Mouse (Mus musculus) kidney, postnatal 25 days (tissue): Measurements from ENCODE around the gene Klf9.
A peak's percentile ranks its signal among the peaks of the same experiment; 100 is the strongest.
"Not testable (repeated sequence)": the region's sequence is repeated elsewhere in the genome, so short reads cannot be mapped to it uniquely, and the experiment has no call there.

Source experiments
- DNase-seq, 2 experiments: peaks; one replicate each; pipeline ENCODE4 v3.0.0; 2021; ENCODE audit warnings: mixed read lengths in 2 of 2

Klf9 gene

GRCm38 (mm10) chr19:23141391-23142281 lies 610 bp downstream of the Klf9 start:
- peak; percentile 86 to 88 for DNase-seq

- DNase-seq: peak; percentile 70 to 80
Measured at GRCm38 (mm10) chr19:23142427-23143073, 1.5 kb downstream of the Klf9 start.

GRCm38 (mm10) chr19:23143074-23143445 lies 2.0 kb downstream of the Klf9 start:
- DNase-seq: no peak

DNA sequence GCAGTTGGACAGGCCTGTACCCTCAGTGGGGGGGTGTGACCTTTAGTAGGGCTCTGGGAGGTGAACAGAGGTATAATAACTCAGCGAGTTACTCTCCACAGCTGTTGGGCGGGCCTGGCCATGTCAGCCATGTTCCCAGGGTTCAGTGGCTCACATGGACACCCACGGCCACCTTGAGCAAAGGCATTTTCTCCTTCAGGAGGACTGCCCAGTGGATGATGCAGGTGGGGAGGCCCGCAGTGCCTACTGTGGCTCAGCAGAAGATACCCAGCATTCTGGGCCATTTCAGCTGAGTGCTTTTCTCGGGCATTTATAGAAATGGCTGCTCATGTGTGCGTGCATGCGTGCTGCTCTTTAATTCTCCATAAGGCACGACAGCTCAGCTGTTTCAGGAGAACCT lies 2.5 kb downstream of the Klf9 start:
- peak; percentile 73 to 90 for DNase-seq

DNA sequence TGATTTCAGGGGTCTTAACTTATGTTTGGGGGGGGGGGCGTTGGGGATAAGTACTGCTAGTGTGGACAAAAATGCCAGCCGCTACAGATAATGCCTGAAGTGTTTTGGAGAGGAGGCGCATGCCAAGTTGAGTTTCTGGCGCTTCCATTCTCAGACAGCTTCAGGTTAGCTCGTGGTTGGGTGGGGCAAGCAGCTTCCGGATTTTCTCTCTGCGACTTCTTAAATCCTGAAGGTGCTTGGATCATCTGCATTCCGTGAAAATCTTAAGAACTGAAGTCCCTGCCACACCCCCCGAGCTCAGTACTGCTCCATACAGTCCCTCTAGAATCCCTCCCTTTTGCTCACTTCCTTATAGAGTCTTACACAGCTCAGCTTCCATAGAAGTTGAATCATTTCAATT lies 3.0 kb downstream of the Klf9 start:
- peak in 1 of 2 experiments; percentile 44 for DNase-seq

DNA sequence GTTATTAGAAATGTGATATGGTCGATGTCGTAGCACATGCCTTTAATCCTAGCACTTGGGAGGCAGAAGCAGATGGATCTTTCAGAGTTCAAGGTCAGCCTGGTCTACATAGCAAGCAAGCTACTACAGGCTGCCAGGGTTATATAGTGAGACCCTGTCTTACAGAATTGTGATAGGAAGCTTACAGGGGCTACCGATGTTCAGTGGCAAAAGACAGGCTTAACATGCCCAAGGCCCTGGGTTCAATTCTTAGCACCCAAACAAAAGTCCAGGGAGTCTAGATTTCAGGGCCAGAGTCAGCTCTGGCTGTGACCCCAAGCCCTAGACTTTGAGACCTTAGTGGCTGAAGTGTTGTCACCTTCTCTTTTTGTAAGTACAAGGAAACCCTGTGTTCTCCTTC lies 4.1 kb downstream of the Klf9 start:
- DNase-seq: no peak

- DNase-seq: not testable (repeated sequence)
Measured at GRCm38 (mm10) chr19:23145575-23145974, 4.5 kb downstream of the Klf9 start.

- DNase-seq: peak in 1 of 2 experiments; percentile 42
Measured at GRCm38 (mm10) chr19:23146409-23146861, 5.4 kb downstream of the Klf9 start.

- peak; percentile 56 to 66 for DNase-seq
Measured at GRCm38 (mm10) chr19:23147026-23147966, 6.3 kb downstream of the Klf9 start.

- peak in 1 of 2 experiments; percentile 37 for DNase-seq
Measured at GRCm38 (mm10) chr19:23149465-23150410, 8.7 kb downstream of the Klf9 start.

DNA sequence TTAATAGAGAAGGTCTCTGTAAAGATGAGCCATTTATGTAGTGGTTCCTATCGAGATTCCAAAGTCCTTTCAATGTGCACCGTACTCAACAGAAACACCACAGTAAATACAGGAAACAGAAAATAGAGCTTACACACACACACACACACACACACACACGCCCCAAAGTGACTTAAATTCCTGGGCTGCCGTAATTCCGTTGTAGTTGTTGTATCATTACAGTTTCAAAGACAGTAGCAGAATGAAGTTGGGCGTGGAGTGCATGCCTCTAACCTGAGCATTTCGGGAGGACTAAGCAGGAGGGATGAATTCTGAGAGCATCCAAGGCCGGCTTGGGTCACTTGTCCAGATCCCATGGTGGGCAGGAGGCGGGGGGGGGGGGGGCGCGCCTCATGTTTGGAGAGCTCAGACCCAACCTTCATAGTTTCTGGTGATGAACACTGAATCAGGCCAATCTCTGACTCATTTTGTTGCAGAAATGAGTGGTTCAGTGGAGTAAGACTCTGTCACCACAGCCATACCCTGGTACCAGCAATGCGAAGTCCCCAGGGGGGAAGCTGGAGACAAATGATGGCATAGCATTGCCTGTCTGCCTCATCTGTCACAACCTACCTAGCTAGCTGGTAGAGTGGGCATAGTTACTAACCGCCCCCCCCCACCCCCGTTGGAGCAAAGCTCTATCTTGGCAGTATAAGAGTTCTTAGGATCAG lies 9.7 kb downstream of the Klf9 start:
- peak in 1 of 2 experiments; percentile 34 for DNase-seq

GRCm38 (mm10) chr19:23151651-23152070 lies 10.6 kb downstream of the Klf9 start:
- peak; percentile 71 to 77 for DNase-seq

GRCm38 (mm10) chr19:23152201-23152640 lies 11.2 kb downstream of the Klf9 start:
- DNase-seq: peak in 1 of 2 experiments; percentile 61

DNA sequence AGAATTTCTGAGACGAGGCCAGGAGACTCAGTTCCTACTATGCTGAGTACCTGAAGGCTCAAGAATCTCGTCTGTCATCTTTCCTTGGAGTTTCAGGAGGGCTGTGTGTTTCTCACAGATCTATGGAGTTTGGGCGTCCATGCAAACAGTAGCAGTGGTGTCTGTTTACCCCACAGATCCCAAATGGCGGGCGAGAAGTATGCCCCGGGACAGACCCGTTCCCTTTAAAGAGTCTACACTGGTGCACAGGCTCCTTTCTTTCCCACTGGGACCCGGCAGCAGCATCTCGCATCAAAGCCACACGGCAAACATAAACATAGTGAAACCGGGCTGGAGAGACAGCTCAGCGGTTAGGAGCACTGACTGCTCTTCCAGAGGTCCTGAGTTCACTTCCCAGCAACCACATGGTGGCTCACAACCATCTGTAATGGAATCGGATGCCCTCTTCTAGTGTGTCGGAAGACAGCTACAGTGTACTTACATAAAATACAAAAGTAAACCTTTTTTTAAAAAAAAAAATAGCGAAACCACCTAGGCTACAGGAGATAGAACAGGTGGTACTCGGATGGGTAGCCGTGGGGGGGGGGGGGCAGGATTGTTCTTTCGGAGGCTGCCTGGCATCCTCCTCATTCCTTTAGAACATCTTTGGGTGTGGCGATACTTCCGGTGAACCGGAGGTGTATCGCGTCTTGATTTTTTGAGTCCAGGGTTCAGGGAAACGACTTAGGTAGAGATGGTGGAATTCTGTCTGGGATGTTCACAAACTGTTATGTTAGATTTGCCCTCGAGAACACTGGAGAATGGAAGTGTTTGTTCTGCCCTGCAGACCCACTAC lies 12.0 kb downstream of the Klf9 start:
- peak in 1 of 2 experiments; percentile 40 for DNase-seq

DNA sequence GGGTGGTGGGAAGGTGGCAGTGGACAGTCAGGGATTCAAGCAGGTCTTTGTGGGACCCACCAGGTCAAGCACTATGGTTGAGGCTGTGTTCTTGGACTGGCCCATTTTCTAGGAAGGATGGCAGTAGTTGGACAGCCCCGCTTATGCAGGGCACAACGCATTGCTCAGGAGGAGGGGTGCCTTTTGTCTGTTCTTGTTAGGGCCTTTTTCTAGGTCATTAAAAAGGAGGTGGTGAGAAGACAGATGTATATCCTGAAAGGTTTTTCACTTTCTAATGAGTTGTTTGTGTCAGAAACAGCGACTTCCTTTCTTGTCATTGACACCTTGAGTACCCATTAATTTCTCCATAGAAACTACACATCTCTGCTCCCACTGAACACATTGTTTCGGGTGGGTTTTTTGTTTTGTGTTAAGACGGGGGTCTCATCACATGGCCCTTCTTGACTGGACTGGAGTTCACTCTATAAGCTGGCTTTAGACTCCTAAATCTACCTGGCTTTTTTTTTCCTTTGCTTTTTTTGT lies 12.6 kb downstream of the Klf9 start:
- DNase-seq: no peak

DNA sequence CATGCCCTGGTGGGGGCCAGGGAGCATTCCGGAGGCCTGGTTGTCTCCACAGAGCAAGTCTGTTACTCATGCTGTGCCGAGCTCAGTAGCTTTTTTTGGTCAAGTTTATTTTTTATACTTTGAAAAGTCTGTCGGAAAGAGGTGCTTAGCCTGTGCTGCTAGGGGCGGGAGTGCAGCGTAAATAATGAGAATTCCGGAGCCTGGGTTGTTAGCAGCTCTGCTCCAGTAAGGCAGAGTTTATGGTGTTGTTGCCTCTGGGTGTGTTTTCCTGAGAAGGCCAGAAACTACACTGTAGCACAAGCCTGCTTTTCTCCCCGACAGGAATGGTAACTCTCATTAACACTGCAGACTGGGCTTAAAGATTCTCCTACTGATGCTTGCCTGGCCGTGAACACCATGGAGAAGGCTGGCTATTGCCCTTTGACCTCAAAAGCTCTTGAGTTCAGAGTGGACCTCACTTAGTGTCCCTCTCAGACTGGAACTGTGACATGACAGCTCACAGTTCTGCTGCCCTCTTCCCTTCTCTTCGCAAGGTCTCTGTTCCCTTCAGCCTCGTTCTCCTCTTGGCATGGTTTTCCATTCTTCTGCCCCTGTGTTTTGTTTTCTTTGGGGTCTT lies 18.9 kb downstream of the Klf9 start:
- DNase-seq: peak in 1 of 2 experiments; percentile 55

DNA sequence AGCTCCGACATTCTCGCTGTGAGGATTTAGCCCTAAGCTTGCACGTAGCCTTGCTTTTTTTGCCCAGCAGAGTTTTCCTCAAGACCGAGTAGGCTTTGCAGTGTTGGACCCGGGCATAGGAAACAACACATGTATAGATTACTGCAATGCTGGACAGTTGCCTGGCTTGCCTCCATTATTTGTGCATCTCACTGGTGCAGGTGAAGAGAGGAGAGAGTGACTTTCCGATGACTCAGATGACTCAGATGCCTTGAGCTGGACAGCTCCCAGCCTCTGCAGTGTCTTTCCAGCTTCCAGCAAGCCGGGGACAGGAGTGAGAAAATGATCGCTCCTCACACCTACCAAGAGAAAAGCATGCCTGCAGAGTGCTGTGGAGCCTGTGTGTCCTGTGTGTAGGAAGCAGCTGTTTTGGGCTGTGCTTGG lies 21.4 kb downstream of the Klf9 start:
- peak in 1 of 2 experiments; percentile 52 for DNase-seq

GRCm38 (mm10) chr19:23162877-23163276 lies 21.9 kb downstream of the Klf9 start:
- peak in 1 of 2 experiments; percentile 31 for DNase-seq

GRCm38 (mm10) chr19:23163361-23163760 lies 22.3 kb downstream of the Klf9 start:
- DNase-seq: peak in 1 of 2 experiments; percentile 38
